Mouse (Mus musculus) regulatory T cell (primary cell): ENCODE measurements around the gene Klrb1c.
"Not testable (repeated sequence)": the region's sequence is repeated elsewhere in the genome, so short reads cannot be mapped to it uniquely, and the experiment has no call there.

ENCODE experiments used
- in situ Hi-C: fragments of 300-600 bp; cut with MboI, MseI; formaldehyde crosslinking; loops from one replicate; pipeline ENCODE4 v1.15.1; 2025; ENCODE audit warnings: high pct_unique_total_duplicates

Klrb1c gene

DNA sequence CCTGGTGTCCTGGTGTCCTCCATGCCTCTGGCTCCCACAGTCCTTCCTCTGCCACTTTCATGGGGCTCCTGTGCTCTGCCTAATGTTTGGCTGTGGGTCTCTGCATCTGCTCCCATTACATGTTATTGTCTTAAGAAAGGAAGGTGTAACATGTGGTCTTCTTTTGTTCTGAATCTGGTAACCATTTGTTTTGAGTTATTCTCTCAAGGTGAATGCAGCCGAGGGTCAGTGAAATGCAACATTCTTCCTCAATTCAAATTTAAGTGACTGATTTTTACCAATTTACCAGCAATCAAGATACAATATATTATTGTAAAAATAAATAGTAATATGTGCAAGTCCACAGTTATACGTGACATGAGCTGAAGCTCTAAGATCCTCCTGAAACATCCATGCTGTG, at the start of gene Klrb1c:
Gene Klrb1c (minus strand): TSS at position 101 of the 400 bp plus-strand sequence.
- in situ Hi-C loops, result no loop called here

DNA sequence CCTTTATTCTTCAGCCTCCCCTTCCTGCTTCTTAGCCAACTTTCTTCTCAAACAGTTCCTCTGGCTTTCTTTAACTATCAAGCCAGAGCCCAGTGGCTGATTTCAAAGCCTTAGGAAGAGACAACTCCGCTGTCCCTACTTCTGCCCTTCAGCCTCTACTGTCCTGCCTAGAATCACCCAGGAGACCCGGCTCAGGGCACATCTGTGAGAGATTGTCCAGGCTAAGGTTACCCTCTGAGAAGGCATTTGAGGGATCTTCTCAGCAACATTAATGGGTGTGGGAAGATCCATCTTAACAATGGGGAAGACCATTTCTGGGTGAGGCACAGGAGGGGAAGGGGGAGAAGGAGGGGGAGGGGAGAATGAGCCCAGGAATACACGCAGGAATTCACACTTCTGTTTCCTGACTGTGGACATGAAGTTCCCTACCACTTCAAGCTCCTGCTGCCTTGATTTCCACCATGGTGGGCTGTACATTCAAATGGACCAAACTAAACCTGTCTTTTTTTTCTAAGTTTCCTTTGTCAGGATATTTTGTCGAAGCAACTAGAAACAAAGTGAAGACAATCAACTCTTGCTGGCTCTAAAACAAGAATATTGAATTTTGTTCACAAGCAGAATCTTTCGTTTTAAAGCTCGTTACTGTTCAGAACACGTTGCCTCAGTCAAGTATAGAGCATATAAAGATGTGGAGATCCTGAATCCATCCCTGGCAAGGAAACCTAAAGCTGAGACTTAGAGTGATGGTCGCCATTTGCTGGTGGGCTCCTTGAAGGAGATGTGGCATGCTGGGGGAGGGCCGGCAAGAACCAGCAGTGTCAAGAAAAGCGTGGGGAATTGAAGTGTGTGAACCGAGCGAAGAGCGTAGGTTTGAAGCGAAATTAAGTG, 48.7 kb upstream of the Klrb1c start:
- in situ Hi-C loops, result no loop called here

DNA sequence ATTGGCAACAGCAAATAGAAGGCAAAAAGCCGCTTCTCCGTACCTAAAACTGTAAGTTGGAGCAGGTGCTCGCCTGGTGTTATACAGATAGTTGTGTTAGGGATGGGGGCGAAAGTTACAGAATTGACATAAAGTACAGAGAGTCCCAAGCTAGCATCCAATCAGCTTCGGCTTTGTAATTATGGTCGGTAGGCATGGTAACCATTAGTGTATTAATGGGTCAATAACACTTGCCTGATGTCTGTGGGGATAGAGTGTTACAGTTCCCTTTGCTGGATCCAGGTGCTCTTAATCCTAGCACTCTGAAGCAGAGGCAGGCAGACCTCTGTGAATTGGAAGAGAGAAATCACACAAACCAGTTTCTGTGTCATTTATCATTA, 47.9 kb upstream of the Klrb1c start:
- in situ Hi-C loops, result no loop called here

DNA sequence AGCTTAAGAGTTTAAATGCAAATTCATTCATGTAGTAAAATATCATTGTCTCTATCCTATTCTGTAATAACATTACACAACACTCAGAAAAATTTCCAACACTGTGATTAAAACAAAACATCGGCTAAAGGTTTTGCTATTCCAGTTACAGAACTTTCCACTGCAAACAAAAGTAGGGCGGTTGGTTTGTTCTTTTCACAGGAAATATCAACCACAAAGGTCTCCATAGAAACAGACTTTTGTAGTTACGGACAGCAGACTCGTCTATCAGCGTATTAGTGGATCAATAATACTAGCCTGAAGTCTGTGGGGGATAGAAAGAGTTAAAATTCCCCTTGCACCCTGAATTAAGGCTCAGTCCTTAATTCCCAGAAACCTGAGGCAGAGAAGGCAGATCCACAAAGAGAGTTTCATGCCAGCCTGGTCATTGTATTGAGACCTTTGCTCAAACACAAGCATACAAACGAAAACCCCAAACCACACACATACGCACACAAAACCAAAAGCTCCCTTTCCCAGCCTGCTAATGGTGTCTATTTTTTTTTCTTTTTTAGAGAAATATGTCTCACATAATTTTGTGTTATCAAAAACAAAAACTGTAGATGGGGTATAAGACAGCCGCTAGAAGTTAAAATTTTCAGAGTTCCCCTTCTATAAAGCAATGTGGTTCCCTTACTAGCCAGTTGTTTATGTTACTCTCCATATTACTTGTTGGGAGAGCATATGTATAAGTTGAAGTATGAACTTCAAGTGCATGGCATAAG, 47.4 kb upstream of the Klrb1c start:
- in situ Hi-C loops, result no loop called here

DNA sequence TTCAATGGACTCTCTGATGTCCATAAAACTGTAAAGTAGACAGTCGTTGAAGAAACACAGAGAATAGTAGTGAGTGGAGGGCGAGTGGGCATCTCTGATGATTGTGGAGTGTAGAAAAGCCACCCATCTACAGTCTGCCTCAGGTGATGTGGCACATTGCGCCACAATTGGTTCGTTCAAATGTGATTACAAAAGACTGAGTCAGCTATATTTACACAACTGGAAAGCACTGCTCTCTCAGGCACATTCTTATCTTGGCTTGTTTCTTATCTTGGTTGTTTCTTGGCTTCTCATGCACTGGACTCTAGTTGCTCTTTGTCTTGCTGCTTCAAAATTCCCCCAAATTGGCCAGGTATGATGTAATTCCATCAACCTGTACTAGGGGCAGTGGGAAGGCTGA, 46.6 kb upstream of the Klrb1c start:
- in situ Hi-C loops, result no loop called here

DNA sequence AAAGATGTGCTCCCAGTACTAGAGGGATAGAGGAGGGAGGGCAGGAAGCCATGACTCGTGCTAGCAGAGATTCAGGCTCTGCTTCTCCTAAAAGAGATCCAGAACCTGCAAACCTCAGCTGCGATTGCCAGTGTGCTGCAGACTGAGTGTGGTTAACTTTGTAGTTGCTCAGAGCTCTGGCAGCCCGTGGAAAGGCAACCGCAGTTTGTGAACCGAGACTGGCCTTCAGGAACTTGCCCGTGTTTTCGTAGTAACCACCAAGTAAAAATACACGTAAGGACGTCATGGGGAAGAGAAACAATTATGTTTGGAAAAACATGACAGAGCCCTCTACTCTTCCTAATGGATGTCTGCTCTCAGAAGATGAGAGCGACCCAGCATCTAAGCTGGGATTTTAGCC, 44.0 kb upstream of the Klrb1c start:
- in situ Hi-C loops, result no loop called here

DNA sequence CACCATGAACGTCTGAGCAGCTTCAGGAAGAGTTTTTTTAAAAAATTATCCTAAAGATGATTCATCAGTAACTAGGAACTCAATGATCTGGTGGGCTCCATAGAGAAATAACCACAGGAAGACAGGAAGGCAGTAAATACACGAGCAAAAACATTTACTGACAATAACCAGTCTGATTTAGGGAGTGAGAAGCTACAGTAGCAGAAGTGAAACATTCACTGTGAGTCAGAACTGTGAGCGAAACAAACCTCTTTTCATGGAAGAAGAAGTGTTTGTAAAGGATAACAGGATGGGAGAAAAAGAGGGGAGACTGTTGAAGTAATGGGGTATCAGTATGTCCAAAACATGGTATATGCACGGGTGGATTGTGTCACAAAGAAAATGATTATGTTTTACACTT, 40.8 kb upstream of the Klrb1c start:
- in situ Hi-C loops, result no loop called here

DNA sequence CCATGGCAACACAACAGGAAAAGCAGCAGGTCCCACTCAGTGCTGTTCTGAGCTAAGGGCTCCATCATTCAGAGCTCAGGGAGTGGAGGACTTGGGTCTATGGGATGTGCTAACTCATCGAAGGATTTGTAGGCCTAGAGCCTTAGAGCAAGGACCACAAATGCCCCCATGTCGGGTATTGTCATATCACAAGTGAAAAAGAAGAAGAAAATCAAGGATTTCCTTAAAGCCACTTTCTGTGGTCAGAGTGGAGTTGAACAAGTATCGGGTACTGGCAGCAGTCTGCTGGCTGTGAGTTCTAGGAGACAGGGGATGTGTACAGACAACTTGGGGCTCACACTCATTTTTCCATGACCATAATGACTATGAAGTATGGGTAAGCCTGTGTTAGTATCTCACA, 37.8 kb upstream of the Klrb1c start:
- in situ Hi-C loops, result no loop called here

DNA sequence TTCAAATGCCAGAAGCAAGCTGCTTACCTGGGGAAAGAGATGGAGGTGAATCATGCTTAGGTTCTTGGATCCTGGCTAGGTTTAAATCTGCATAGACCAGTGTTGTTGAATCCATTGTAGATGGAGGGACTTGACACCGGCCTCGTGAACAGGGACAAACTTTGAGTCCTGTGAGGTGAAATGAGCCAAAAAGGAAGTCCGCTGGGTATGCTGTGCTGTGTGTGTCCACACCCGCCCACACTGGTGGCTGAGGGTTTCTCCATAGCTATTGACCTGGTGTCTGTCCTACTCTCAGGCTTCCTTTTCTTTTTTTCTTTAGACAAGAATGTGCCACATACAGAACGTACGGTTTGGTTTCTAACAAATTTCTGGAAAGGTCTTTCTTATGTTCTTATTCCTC, 37.1 kb upstream of the Klrb1c start, which contains the start of the genes Gm44511 and Klrb1b:
Gene Gm44511 (minus strand): TSS at position 184 of the 400 bp plus-strand sequence.
Gene Klrb1b (minus strand): TSS at position 200 of the 400 bp plus-strand sequence.
- in situ Hi-C loops, result no loop called here

DNA sequence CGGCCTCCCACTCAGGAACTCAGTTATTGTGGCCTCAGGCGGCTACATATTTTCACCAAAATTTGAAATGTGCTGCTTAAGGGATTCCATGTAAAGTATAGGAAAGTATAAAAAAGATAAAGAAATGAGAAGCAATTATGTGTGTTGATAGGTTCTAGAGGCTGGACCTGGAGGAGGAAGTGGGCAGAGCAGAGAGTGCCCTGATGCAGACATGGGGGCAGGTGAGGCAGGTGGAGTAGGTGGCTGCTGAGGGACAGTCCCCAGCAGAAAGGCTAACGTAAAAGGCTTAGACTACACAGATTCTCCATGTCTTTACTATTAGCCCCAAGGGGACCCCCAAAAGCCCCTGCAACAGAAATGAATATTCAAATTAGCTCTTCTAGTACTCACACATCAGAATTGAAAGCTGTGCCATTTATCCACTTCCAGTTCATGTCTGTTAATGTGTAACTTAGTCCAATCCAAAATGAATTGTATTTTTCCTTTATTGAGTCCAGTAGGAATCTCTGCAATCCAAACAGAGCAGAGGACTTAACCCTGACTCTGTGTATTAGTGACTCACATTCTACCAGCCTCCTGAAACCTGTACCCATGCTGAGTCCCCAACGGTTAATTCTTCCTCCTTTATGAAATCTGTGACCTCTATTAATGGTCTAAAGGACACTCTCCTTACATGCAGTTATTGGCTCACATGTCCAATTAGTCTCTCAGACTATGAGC, 29.2 kb upstream of the Klrb1c start:
- in situ Hi-C loops, result no loop called here

DNA sequence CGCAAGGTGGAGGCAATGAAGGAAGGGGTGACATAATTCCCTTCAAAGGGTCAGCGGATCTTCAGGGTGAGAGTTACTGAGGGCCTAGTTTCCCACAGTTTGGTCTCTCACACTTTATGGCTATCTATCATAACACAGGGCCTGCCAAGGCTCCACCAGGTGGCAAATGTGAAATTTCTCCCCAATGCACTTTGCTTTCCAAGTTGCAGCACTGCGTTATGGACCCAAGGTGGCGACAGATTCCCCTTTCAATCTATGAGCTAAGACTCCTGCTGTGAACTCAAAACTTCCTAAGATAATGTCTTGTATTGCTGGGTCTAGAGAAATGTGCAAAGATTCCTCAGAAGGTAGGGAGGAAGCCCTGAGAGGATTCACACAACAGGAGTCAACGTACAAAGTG, 19.5 kb upstream of the Klrb1c start:
- in situ Hi-C loops, result no loop called here

DNA sequence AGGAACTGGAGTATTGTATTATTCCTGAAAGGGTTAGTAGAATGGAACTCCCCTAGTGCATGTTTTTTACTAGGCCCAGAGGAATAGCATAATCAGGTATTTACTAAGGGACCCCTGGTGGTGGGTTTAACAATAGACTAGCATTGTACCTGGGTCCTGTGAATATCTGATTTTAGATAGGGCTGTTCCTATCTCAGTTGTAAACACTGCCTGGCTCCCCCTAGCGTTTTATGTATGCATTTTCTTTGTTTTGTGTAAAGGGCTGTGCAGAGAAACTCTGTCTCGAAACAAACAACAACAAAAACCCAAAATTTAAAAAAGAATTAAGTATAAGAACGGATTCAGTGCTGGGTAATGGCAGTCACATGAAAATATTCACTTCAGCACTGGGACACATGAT, 18.0 kb upstream of the Klrb1c start:
- in situ Hi-C loops, result no loop called here

DNA sequence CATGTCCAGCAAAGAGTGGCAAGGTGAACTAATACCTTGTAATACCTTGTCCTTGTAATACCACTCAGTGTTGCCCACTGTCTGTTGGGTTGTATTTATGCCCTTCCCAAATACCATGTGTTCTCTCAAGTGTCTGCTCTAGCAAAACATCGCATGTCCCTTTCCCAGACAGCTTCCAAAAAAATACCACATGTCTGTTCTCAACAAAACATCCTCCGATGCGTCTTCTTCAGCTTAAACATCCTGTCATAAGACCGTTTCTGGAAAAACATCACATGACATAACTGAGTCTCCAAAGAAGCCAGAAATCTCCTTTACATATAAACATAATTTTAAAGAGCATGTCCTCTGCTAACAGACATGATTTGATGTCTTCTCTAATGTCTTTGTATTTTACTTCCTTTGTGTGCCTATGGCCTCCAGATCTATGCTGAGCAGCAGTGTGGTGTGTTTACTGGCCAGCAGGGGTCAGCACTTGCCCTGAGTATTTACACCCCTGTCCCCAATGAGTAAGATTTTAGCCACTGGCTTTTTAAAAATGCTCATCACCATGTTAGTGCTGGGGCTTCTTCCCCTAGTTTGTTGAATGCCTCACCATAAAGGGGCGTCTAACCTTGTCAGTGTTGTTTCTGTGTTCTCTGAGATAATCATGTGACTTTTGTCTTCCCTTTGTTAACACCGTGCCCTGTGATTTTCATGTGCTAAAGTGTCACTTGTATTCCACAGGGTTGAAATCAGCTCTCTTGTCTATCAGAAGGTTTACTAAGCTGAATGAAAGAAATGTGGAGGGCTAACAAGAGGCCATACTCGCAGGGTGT, 16.0 kb upstream of the Klrb1c start:
- in situ Hi-C loops, result not testable (repeated sequence)

DNA sequence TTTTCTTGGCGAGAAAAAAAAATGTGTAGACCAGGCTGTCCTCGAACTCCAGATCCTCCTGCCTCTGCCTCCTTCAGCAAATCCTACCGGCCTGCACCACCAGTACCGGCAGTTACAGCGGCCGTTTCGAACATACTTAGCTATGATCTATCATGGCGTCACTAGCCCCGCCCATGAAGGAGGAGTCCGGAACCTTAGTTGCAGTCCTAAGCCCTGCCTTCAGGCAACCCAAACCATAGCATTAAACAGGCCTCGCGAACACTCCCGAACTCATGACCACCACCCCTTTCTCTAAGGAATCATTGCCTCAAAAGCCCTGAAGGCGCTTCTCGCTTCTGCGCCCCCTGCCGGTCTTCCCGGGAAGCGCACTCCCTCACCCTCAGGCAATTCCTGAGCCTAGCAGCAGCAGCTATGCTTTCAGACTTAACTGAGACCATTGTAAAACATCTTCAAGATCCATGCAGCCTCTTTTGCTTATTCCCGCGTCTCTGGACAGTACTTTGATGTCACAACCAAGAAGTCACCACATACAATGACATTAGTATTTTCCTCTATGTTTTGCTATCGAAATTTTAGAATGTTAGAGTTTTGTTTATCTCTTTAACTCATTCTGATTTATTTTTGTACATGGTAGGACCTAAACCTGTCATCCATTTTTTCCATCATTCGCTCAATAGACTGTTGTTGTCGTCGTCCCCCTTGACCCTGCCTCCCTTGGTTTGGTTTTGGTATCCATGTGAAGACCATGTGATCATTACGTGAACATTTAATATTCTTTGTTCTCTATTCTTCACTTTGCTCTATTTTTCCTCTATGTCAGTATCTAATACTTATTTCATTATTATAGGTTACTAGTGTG, 14.2 kb upstream of the Klrb1c start:
- in situ Hi-C loops, result no loop called here

DNA sequence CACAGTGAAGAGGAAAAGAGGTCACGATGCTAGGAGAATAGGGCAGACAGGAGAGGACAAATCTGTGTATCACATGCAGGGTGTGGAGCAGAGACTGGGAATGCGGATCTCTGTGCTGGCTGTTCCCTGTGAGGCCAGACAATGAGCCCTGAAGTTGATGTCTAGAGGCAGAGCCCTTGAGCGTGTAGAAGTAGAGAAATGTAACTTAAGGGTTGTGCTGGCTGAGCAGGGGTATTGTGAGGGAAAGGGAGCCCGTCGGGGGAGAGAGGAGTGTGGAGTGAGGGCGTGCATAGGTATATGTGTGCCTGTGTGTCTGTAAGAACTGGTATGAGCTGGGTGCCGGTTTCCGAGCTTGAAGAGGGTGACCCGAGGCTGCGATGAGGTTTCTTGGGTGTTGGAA, 13.5 kb upstream of the Klrb1c start:
- in situ Hi-C loops, result no loop called here

DNA sequence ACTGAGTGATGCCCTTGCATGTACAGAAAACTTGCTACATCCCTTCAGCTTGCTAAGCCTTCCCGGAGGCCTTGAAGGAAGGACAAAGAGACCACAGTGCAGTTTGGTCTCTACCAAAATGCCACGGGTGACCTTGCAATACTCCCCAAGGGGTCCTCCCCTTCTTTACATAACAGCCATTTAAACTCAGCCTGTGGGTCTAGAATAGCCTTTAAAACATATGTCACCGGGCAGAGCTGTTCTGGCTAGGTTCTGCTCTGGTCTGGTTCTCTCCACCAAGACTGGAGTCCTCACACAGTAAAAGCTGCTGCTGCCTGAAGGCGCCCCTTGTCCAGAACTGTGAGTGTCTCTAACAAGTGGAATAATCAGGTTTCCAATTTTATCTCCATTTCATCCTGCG, 11.7 kb upstream of the Klrb1c start:
- in situ Hi-C loops, result not testable (repeated sequence)

DNA sequence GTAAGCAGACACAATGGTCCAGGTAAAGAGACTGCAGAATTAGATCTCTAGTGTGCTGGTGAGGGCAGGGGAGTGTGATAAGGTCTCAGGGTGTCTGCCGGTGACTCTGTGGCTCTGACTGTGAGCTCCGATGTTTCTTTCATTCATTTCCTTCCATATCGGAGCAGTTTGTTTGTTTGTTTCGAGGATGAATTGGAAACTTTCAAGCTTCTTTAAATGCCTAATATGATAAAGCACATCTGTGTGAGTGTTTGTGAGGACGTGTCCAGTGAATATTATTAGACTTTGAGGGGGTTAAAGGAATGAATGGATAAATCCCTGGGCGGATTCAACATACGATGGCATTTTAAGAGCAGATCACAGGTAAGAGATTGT, 10.9 kb upstream of the Klrb1c start:
- in situ Hi-C loops, result loop anchor here (5.0 kb wide), 2 partner anchors 38 to 42 kb away; no protein-coding TSS in a partner anchor

DNA sequence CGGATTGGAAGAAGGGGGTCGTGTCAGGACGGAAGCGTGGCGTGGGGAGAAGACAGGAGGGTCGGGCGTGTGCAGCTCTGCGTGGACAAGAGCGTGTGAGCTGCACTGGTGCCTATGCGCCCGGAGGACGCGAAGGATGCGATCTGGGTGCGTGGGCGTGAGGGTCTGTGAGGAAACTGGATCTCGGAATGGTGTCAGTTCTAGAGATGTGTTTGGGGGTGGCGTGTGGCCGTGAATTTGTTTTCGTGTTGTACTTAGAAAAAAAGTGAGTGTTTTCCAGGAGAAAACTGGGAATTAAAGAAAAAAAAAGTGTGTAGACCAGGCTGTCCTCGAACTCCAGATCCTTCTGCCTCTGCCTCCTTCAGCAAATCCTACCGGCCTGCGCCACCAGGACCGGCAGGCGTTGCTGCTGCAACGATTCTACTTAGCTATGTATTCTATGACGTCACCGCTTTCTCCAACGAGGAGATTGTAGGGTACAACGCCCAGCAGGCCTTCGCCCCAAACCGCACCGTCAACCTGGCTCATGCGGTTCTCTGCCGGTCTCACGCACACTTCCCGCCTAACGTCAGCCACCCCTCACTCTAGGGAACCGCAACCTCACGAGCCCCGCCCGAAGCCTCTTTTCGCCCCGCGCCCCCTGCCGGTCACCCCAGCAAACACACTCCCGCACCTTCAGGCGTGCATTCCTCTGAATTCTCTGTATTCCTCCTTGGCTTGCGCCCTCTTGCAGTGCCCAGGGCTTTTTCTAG, 10.3 kb upstream of the Klrb1c start:
- in situ Hi-C loops, result loop anchor here (5.0 kb wide), 2 partner anchors 37 to 43 kb away; no protein-coding TSS in a partner anchor

DNA sequence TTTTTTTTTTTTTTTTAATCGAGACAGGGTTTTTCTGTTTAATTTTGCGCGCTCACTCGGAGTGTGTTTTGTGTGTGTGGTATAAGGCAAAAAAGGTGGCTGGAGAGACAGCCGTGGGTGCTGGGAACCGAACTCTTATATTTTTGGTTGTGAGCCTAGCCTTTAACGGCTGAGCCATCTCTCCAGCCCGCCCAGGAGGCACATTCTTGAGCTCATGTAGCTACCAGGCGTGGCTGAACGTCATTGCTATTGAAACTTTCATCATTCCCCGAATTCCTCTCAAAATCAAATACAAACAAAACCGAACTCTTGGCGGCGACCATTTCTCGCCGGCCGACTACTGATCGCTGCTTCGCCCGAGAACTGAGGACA, 9.7 kb upstream of the Klrb1c start:
- in situ Hi-C loops, result loop anchor here (5.0 kb wide), 2 partner anchors 36 to 44 kb away; no protein-coding TSS in a partner anchor
